Mouse (Mus musculus): ENCODE results near the gene Atxn7l3.
"Not testable (repeated sequence)": the region's sequence is repeated elsewhere in the genome, so short reads cannot be mapped to it uniquely, and the experiment has no call there.

Gene Atxn7l3

GRCm38 (mm10) chr11:102294887-102295597, 1.4 kb downstream of the Atxn7l3 start:
- DNase-seq (ENCODE audit: low read depth, low spot score): peak; percentile 82

- no peak for DNase-seq (ENCODE audit: low read depth, low spot score)
Observed at GRCm38 (mm10) chr11:102294416-102294815, 2.0 kb downstream of the Atxn7l3 start.

GRCm38 (mm10) chr11:102293971-102294370, 2.5 kb downstream of the Atxn7l3 start:
- DNase-seq (ENCODE audit: low read depth, low spot score): no peak

GRCm38 (mm10) chr11:102291051-102291535, 5.3 kb downstream of the Atxn7l3 start:
- DNase-seq (ENCODE audit: low read depth, low spot score): no peak

- no peak for DNase-seq (ENCODE audit: low read depth, low spot score)
Observed at GRCm38 (mm10) chr11:102290141-102290540, 6.3 kb downstream of the Atxn7l3 start.

GRCm38 (mm10) chr11:102289511-102290100, 6.8 kb downstream of the Atxn7l3 start:
- no peak for DNase-seq (ENCODE audit: low read depth, low spot score)

- DNase-seq (ENCODE audit: low read depth, low spot score): no peak
Observed at GRCm38 (mm10) chr11:102288913-102289312, 7.5 kb downstream of the Atxn7l3 start.

- DNase-seq (ENCODE audit: low read depth, low spot score): no peak
Observed at GRCm38 (mm10) chr11:102288027-102288804, 8.2 kb downstream of the Atxn7l3 start.

GRCm38 (mm10) chr11:102287485-102287884, 8.9 kb downstream of the Atxn7l3 start:
- no peak for DNase-seq (ENCODE audit: low read depth, low spot score)

- DNase-seq (ENCODE audit: low read depth, low spot score): no peak
Observed at GRCm38 (mm10) chr11:102285095-102285834, 11.2 kb downstream of the Atxn7l3 start.

GRCm38 (mm10) chr11:102284501-102285094, 11.8 kb downstream of the Atxn7l3 start, which contains the start of gene Tmub2:
Gene Tmub2 (plus strand): TSS chr11:102284931.
- DNase-seq (ENCODE audit: low read depth, low spot score): peak; percentile 99

GRCm38 (mm10) chr11:102283922-102284321, 12.5 kb downstream of the Atxn7l3 start:
- DNase-seq (ENCODE audit: low read depth, low spot score): peak; percentile 44

- DNase-seq (ENCODE audit: low read depth, low spot score): not testable (repeated sequence)
Observed at GRCm38 (mm10) chr11:102280267-102280666, 16.2 kb downstream of the Atxn7l3 start.

GRCm38 (mm10) chr11:102279595-102279994, 16.8 kb downstream of the Atxn7l3 start:
- DNase-seq (ENCODE audit: low read depth, low spot score): no peak

GRCm38 (mm10) chr11:102277754-102278153, 18.7 kb downstream of the Atxn7l3 start:
- no peak for DNase-seq (ENCODE audit: low read depth, low spot score)

- DNase-seq (ENCODE audit: low read depth, low spot score): peak; percentile 30
Observed at GRCm38 (mm10) chr11:102276411-102276915, 20.0 kb downstream of the Atxn7l3 start.

- DNase-seq (ENCODE audit: low read depth, low spot score): no peak
Observed at GRCm38 (mm10) chr11:102268520-102269244, 27.7 kb downstream of the Atxn7l3 start, which contains the start of gene Asb16. Gene Asb16 (plus strand): TSS chr11:102268743.

- DNase-seq (ENCODE audit: low read depth, low spot score): peak; percentile 72
Observed at GRCm38 (mm10) chr11:102267480-102267879, 29.0 kb downstream of the Atxn7l3 start.

GRCm38 (mm10) chr11:102266631-102267355, 29.6 kb downstream of the Atxn7l3 start:
- DNase-seq (ENCODE audit: low read depth, low spot score): no peak

All from CD4-positive, CD25-positive, alpha-beta regulatory T cell, adult 2 months (primary cell).